Mouse (Mus musculus) lung, adult 18-20 months (tissue): ENCODE data around the gene Prmt9.
A peak's percentile ranks its signal among the peaks of the same experiment; 100 is the strongest.

Experiments
- DNase-seq, 2 experiments: peaks; one replicate each; pipeline ENCODE4 v3.0.0; 2022; ENCODE audit warnings: mixed read lengths in 2 of 2

The Prmt9 gene

GRCm38 (mm10) chr8:77534358-77534992, 14.7 kb upstream of the Prmt9 start:
- DNase-seq = no peak

GRCm38 (mm10) chr8:77535026-77535595, 14.1 kb upstream of the Prmt9 start:
- DNase-seq = peak; percentile 21 to 29

GRCm38 (mm10) chr8:77536821-77537220, 12.4 kb upstream of the Prmt9 start:
- DNase-seq = no peak

GRCm38 (mm10) chr8:77538256-77538655, 10.9 kb upstream of the Prmt9 start:
- no peak for DNase-seq

GRCm38 (mm10) chr8:77543152-77543777, 5.9 kb upstream of the Prmt9 start:
- DNase-seq = no peak

- DNase-seq = no peak
These were observed 4.8 kb upstream of the Prmt9 start for GRCm38 (mm10) chr8:77544428-77544827.

GRCm38 (mm10) chr8:77545616-77546015, 3.6 kb upstream of the Prmt9 start:
- no peak for DNase-seq

GRCm38 (mm10) chr8:77549881-77550580, 834 bp downstream of the Prmt9 start:
- DNase-seq = peak; percentile 20 to 44

GRCm38 (mm10) chr8:77552491-77552890, 3.3 kb downstream of the Prmt9 start:
- DNase-seq = no peak

GRCm38 (mm10) chr8:77561441-77561840, 12.2 kb downstream of the Prmt9 start:
- no peak for DNase-seq

- no peak for DNase-seq
These were observed 25.0 kb downstream of the Prmt9 start for GRCm38 (mm10) chr8:77574229-77574628.

- no peak for DNase-seq
These were observed 28.5 kb downstream of the Prmt9 start for GRCm38 (mm10) chr8:77577674-77578073.

GRCm38 (mm10) chr8:77584174-77584573, 35.0 kb downstream of the Prmt9 start:
- no peak for DNase-seq

GRCm38 (mm10) chr8:77609621-77610020, 60.4 kb downstream of the Prmt9 start:
- no peak for DNase-seq

- peak; percentile 97 to 98 for DNase-seq
These were observed 61.3 kb downstream of the Prmt9 start, which contains the start of gene Tmem184c for GRCm38 (mm10) chr8:77610374-77610969. TSS of gene Tmem184c (minus strand) at chr8:77610698.

GRCm38 (mm10) chr8:77617916-77618315, 68.7 kb downstream of the Prmt9 start:
- peak; percentile 33 to 65 for DNase-seq

GRCm38 (mm10) chr8:77623677-77624209, 74.5 kb downstream of the Prmt9 start:
- DNase-seq = no peak

- peak; percentile 56 to 74 for DNase-seq
These were observed 80.8 kb downstream of the Prmt9 start for GRCm38 (mm10) chr8:77629858-77630537.

- no peak for DNase-seq
These were observed 81.5 kb downstream of the Prmt9 start for GRCm38 (mm10) chr8:77630691-77631090.
